Mouse (Mus musculus): ENCODE data around the gene Tmc8.
"Not testable (repeated sequence)": the region's sequence is repeated elsewhere in the genome, so short reads cannot be mapped to it uniquely, and the experiment has no call there.

The Tmc8 gene

GRCm38 (mm10) chr11:117792281-117792888 lies 10.5 kb downstream of the Tmc8 start:
- no peak for DNase-seq (ENCODE audit: extremely low spot score, low read depth, low spot score)

GRCm38 (mm10) chr11:117794035-117794551 lies 12.2 kb downstream of the Tmc8 start:
- DNase-seq (ENCODE audit: extremely low spot score, low read depth, low spot score), result no peak

DNA sequence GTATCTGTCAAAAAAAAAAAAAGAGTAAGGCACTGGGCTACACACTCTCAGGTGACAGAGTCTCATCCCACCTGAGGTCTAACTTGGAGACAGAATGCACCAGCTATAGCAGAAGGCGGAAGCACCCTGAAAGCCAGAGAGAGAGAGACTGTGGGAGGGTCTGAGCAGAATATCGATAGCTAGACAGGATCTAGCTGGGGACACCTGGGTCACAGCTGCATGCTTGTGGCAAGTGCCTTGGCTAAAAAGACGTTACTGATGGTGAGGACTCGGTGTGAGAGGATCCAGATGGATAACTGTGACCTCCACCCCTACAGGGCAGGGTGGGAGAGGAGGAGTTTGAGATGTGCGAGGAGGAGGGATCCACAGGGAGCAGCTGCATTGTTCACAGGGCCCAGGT lies 15.1 kb downstream of the Tmc8 start:
- no peak for DNase-seq (ENCODE audit: extremely low spot score, low read depth, low spot score)

- DNase-seq (ENCODE audit: extremely low spot score, low read depth, low spot score), result no peak
Measured at GRCm38 (mm10) chr11:117797511-117798159, 15.8 kb downstream of the Tmc8 start, which contains the start of gene 6030468B19Rik. 6030468B19Rik (plus strand) TSS chr11:117797660.

- DNase-seq (ENCODE audit: extremely low spot score, low read depth, low spot score), result no peak
Measured at GRCm38 (mm10) chr11:117798160-117798541, 16.3 kb downstream of the Tmc8 start.

DNA sequence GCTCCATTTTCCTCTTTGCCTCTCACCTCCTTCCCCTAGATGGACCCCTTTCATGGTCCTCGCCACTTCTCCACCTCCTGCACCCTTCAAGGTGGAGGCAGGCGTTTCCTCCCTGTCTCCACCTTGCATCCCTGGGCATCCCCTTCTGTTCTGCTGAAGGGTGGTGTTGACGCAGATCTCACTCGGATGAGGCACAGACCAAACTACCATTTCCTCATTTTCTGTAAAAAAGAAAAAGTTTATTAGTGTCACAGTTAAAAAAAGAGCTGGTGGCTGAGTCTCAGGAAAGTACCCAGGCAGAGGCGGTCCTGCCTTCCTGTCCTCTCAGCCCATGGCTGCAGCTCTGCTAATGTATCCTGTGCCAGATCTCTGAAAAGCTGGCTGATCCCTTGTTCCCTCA lies 17.3 kb downstream of the Tmc8 start:
- DNase-seq (ENCODE audit: extremely low spot score, low read depth, low spot score), result no peak

GRCm38 (mm10) chr11:117800038-117800437 lies 18.2 kb downstream of the Tmc8 start:
- DNase-seq (ENCODE audit: extremely low spot score, low read depth, low spot score), result no peak

DNA sequence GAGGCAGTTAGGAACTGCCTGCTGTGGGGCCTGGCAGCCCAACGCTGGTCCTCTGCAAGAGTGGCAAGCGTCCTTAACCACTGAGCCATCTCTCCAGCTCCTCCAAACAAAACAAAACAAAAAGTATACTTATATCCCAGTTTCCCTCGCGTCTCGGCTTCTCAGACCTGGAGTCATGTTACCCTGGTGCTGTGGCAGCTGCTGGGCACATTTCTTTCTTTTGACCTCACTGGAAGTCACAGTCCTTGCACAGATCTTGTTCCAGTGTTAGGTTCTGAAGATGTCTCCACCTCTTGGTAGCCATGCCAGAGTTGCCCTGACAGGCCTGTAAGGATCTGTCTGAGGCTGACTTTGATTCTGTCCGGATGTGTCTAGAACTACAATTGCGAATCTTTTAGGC lies 19.8 kb downstream of the Tmc8 start:
- DNase-seq (ENCODE audit: extremely low spot score, low read depth, low spot score), result no peak

DNA sequence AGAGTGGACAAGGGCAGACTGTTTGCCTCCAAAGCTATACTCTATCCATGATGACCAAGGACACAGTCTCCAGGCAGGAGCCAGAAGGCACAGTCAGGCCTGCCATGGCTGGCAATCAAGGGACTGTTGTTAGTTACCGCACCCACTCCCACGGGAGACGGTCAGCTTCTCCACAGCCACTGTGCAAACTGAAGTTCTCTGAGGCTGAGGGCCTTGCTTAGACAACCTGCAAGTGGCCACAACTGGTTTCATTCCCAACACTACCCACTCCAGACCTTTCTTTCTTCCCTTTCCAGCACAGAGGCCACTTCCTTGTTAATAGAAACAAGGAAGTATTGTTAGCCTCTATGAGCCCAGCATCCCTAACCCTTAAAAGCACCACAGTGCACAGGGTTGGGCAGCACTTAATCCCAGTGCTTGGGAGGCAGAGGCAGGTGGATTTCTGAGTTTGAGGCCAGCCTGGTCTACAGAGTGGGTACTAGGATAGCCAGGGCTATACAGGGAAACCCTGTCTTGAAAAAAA lies 21.4 kb downstream of the Tmc8 start:
- no peak for DNase-seq (ENCODE audit: extremely low spot score, low read depth, low spot score)

DNA sequence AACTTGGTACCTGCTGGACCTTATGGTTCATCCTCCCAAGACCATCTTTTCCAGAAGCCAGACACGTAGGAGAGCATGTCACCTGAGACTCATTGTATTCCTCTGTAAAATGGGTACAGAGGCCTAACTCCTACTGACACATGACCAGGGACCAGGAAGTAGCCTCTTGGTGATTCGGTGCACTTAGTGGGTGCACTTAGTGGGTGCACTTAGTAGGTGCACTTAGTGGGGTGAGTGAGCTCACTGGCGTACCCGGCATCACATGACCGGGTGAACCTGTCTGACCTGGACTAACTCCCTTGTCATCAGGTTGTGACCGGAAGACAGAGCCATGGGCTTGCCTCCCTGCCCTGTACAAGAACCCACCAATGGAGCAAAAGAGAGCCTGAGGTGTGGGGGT lies 24.9 kb downstream of the Tmc8 start:
- DNase-seq (ENCODE audit: extremely low spot score, low read depth, low spot score), result no peak

GRCm38 (mm10) chr11:117809407-117810311 lies 27.8 kb downstream of the Tmc8 start, which contains the start of the genes Gm20708 and Syngr2:
Gm20708 (plus strand) TSS chr11:117809668.
Syngr2 (plus strand) TSS chr11:117809668.
- DNase-seq (ENCODE audit: extremely low spot score, low read depth, low spot score), result no peak

DNA sequence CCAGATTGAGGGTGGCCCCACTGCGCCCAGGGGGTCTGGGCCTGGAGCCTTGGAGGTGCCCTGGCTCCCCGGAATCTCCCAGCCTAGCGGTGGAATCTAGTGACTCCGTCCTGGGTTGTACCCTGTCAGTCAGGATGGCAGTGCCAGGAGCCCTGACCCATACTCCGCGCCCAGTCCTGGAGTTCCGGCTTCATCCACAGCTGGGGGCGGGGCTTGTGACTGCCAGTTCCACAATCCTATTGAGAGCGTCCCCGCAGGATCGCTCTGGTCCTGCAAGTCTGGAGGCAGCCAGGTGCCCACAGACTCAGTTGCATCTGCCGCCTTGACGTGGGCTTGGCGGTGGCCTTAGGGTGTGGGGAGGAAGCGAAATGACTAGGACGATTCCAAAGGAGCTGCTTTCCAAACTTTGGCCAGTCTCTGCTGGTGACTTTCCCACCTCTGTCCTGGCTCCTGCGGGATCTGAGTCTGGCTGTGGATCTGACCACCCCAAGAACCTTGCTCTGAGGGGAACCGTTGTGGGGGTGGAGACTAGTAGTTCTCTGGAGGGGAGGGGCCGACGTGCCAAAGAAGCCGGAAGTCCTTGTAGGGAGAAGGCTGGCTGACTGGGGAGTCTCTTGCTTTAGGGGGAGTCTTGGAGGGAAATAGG lies 28.6 kb downstream of the Tmc8 start:
- DNase-seq (ENCODE audit: extremely low spot score, low read depth, low spot score), result no peak

GRCm38 (mm10) chr11:117813867-117814266 lies 32.0 kb downstream of the Tmc8 start:
- no peak for DNase-seq (ENCODE audit: extremely low spot score, low read depth, low spot score)

DNA sequence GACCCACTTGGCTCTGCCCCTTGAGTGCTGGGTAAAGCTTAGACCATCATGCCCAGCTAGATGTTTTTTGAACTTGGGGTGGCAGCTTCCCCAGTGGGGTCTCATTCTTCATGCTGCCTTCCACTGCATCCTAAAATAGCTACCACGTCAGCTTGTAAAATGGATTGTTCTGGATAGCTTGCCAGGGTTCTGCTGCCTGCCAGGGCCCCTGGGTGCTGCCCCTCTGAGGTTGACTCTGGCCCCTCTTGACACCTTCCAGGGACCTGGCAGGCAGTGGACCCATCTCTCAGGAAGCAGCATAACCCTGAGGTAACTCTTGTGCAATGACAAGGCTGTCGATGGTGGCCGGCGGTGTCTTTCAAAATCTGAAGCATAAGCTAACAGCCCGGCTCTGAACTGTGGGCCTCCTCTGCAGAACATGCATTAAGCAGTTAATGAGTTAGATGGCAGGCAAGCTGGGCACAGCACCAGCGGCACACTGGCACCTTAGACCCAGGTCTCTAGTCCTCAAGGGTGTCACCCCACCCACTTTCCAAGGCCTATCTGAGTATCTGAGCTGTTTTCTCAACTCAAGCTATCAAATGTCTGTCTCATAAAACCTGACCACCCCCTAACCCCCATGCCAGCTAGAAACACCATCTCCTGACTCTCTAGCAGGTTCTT lies 33.0 kb downstream of the Tmc8 start:
- no peak for DNase-seq (ENCODE audit: extremely low spot score, low read depth, low spot score)

GRCm38 (mm10) chr11:117815850-117816249 lies 34.0 kb downstream of the Tmc8 start:
- not testable (repeated sequence) for DNase-seq (ENCODE audit: extremely low spot score, low read depth, low spot score)

- no peak for DNase-seq (ENCODE audit: extremely low spot score, low read depth, low spot score)
Measured at GRCm38 (mm10) chr11:117816389-117816996, 34.6 kb downstream of the Tmc8 start.

DNA sequence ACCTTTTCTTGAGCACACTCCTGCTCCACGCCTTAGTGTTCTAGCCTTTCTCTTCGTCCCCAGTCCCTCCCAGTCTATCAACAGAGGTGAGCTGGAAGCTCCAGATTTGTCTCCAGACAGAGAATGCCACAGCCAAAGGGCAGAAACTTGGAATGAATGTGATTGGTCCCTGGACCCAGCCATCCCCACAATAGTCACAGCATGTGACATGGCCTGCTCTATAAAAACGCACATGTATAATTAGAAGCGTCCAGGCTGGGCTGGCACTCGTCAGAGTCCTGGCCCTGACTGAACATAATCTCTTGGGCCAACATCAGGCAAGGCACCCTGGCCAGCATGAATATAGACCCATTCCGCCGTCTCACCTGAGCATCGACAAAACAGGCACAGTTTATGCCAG lies 37.2 kb downstream of the Tmc8 start:
- no peak for DNase-seq (ENCODE audit: extremely low spot score, low read depth, low spot score)

DNA sequence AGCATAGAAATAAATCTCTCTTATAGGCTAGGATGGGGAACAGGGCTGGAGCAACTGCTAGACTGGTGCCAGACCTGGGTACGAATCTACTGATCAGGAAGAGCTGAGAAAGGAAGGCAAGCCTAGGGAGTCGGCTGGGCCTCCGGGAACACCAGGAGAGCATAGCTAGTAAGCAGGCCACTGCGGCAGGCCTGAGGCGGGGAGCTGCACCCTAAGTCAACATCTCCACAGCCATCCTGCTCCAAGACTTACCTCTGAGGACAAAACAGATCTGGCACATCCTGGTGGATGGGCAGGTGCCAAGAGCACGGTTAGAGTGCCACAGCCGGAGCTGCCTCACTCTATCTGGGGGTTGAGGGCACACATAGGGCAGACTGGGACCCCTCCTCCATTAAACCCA lies 38.3 kb downstream of the Tmc8 start:
- no peak for DNase-seq (ENCODE audit: extremely low spot score, low read depth, low spot score)

DNA sequence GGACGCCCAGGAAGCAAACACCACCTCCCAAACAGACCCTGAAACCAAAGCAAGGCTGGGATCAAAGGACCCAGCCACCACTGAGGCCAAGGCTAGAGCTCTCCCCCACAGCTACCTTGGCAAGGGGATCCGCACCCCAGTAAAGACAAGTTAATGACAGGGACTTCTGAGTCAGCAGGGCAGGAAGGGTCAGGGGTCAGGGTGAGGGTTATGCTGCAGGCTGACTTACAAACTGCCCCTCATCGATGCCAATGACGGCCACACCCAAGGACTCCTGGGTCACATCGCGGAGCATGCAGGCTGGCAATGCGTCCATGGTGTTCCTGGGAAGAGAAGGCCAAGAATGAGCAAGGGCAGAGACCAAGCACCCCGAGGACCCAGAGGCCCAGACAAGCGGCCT lies 40.0 kb downstream of the Tmc8 start:
- DNase-seq (ENCODE audit: extremely low spot score, low read depth, low spot score), result no peak

GRCm38 (mm10) chr11:117822728-117823241 lies 40.9 kb downstream of the Tmc8 start:
- no peak for DNase-seq (ENCODE audit: extremely low spot score, low read depth, low spot score)
